Mouse (Mus musculus) MEL (cell line): ENCODE measurements at regions not wholly inside any gene's neighbourhood (a gene's known extent, or its start where the extent isn't known, plus 50 kb on each side); places are given as distances from the start of the nearest gene placed in this dataset.

Experiments used
- DNase-seq: peaks from one replicate; pipeline ENCODE4 v3.0.0; 2011; ENCODE audit warnings: low read depth, low spot score
- H3K27ac ChIP-seq: 2 replicates; pipeline ENCODE4 v1.5.1; 2012; ENCODE audit warnings: low read depth, mild to moderate bottlenecking, control low read depth, low read length, moderate library complexity; ENCODE audit not compliant: control insufficient read depth
- H3K27me3 ChIP-seq, 2 experiments: fragments of 150-350 bp in 1 of 2; sonication (generic) in 1 of 2; 2 replicates each; pipeline ENCODE4 v1.6.1; 2012; ENCODE audit warnings: low read length in 2 of 2, mild to moderate bottlenecking in 2 of 2, improper control_type of control experiment in 1 of 2, moderate library complexity in 1 of 2; ENCODE audit not compliant: insufficient read depth in 2 of 2, control insufficient read depth in 1 of 2
- H3K36me3 ChIP-seq, 2 experiments: 2 replicates each; pipeline ENCODE4 v1.6.1; 2012 to 2014; ENCODE audit warnings: low read length in 2 of 2, improper control_type of control experiment in 1 of 2, inconsistent platforms in 1 of 2, mild to moderate bottlenecking in 1 of 2; ENCODE audit not compliant: insufficient read depth in 2 of 2, control insufficient read depth in 1 of 2
- H3K4me1 ChIP-seq, 2 experiments: fragments of 150-350 bp in 1 of 2; sonication (generic) in 1 of 2; 2 replicates each; pipeline ENCODE4 v1.6.1; 2012; ENCODE audit warnings: low read length in 2 of 2, improper control_type of control experiment in 1 of 2, mild to moderate bottlenecking in 1 of 2; ENCODE audit not compliant: insufficient read depth in 2 of 2, control insufficient read depth in 1 of 2
- H3K4me3 ChIP-seq, 2 experiments: fragments of 150-350 bp in 1 of 2; sonication (generic) in 1 of 2; 2 replicates each; pipeline ENCODE4 v1.5.1; 2012; ENCODE audit warnings: low read depth in 2 of 2, low read length in 2 of 2, mild to moderate bottlenecking in 2 of 2, moderate library complexity in 2 of 2, control low read depth in 1 of 2, improper control_type of control experiment in 1 of 2; ENCODE audit not compliant: control insufficient read depth in 1 of 2, insufficient read depth in 1 of 2
- H3K79me2 ChIP-seq: 2 replicates; pipeline ENCODE4 v1.6.1; 2012; ENCODE audit warnings: mild to moderate bottlenecking, low read length, moderate library complexity; ENCODE audit not compliant: control insufficient read depth, poor library complexity, insufficient read depth
- H3K9ac ChIP-seq: 2 replicates; pipeline ENCODE4 v1.6.1; 2012; ENCODE audit warnings: low read depth, mild to moderate bottlenecking, control low read depth, low read length, moderate library complexity; ENCODE audit not compliant: control insufficient read depth, poor library complexity, severe bottlenecking
- H3K9me3 ChIP-seq: fragments of 150-350 bp; sonication (generic); replicated peaks from 2 replicates; pipeline ENCODE4 v1.6.1; 2012; ENCODE audit warnings: mild to moderate bottlenecking, low read length, improper control_type of control experiment, moderate library complexity; ENCODE audit not compliant: insufficient read depth
- CTCF ChIP-seq, 3 experiments: IDR thresholded peaks in 2 of 3; conservative IDR thresholded peaks in 1 of 3; 2 replicates each; pipeline ENCODE4 v1.5.1; 2011 to 2012; ENCODE audit warnings: low read length in 3 of 3, low read depth in 2 of 3, mild to moderate bottlenecking in 2 of 3, improper control_type of control experiment in 1 of 3, inconsistent platforms in 1 of 3, mixed read lengths in 1 of 3, moderate library complexity in 1 of 3; ENCODE audit not compliant: control insufficient read depth in 1 of 3, insufficient read depth in 1 of 3, poor library complexity in 1 of 3, severe bottlenecking in 1 of 3
- E2F4 ChIP-seq: IDR thresholded peaks from 2 replicates; pipeline ENCODE4 v1.6.1; 2011; ENCODE audit warnings: low read depth, low read length, improper control_type of control experiment, borderline replicate concordance
- EP300 ChIP-seq, 2 experiments: IDR thresholded peaks; 2 replicates each; pipeline ENCODE4 v1.6.1; 2011; ENCODE audit warnings: improper control_type of control experiment in 2 of 2, low read length in 2 of 2, low read depth in 1 of 2, mild to moderate bottlenecking in 1 of 2
- JUND ChIP-seq: IDR thresholded peaks from 2 replicates; pipeline ENCODE4 v1.6.1; 2011; ENCODE audit warnings: low read depth, mild to moderate bottlenecking, improper control_type of control experiment, low read length
- KAT2A ChIP-seq: conservative IDR thresholded peaks from 2 replicates; pipeline ENCODE4 v1.6.1; 2012; ENCODE audit warnings: low read depth, low read length, improper control_type of control experiment, inconsistent platforms
- MEF2A ChIP-seq: IDR thresholded peaks from 2 replicates; pipeline ENCODE4 v1.6.1; 2014; ENCODE audit warnings: low read depth, mild to moderate bottlenecking, inconsistent platforms, low read length, improper control_type of control experiment; ENCODE audit not compliant: poor library complexity, insufficient replicate concordance, severe bottlenecking; ENCODE audit errors: extremely low read depth
- MXI1 ChIP-seq: IDR thresholded peaks from 2 replicates; pipeline ENCODE4 v1.6.1; 2011; ENCODE audit warnings: mild to moderate bottlenecking, low read depth, low read length, improper control_type of control experiment
- MYC ChIP-seq: IDR thresholded peaks from 2 replicates; pipeline ENCODE4 v1.6.1; 2011; ENCODE audit warnings: low read depth, mild to moderate bottlenecking, low read length, improper control_type of control experiment, moderate library complexity
- POLR2AphosphoS2 ChIP-seq: IDR thresholded peaks from 2 replicates; pipeline ENCODE4 v1.6.1; 2011; ENCODE audit warnings: low read length, improper control_type of control experiment
- TBP ChIP-seq: IDR thresholded peaks from 2 replicates; pipeline ENCODE4 v1.8.0; 2011; ENCODE audit warnings: low read depth, low read length, improper control_type of control experiment
- USF1 ChIP-seq: IDR thresholded peaks from 2 replicates; pipeline ENCODE4 v1.6.1; 2014; ENCODE audit warnings: low read depth, mild to moderate bottlenecking, inconsistent platforms, low read length, improper control_type of control experiment, moderate library complexity
- ZMIZ1 ChIP-seq: IDR thresholded peaks from 2 replicates; pipeline ENCODE4 v1.6.1; 2012; ENCODE audit warnings: low read depth, mild to moderate bottlenecking, inconsistent platforms, low read length, improper control_type of control experiment, moderate library complexity
- ZNF384 ChIP-seq: IDR thresholded peaks from 2 replicates; pipeline ENCODE4 v1.6.1; 2012; ENCODE audit warnings: low read depth, mild to moderate bottlenecking, inconsistent platforms, low read length, improper control_type of control experiment

GRCm38 (mm10) chr3:149262332-149262970, 272.1 kb upstream of the Adgrl2 start:
- Histone ChIP-seq H3K27ac (no peak overlapping the region), H3K36me3 (peaks cover 0 to 4% of the 10 kb centered on the region in 2 experiments; a peak in 2 of 4 replicates), H3K27me3 (no peaks in the 10 kb centered on the region), H3K9ac (no peak overlapping the region), H3K4me1 (no peaks in the 10 kb centered on the region), H3K4me3 (no peak overlapping the region), H3K9me3 (no peaks in the 10 kb centered on the region), H3K79me2 (no peaks in the 10 kb centered on the region)
- TF ChIP-seq E2F4 (no peak), USF1 (no peak), ZMIZ1 (no peak), POLR2AphosphoS2 (no peak), MEF2A (no peak), KAT2A (no peak), CTCF (IDR thresholded peaks at IDR 0.05 in 2 of 3, conservative IDR thresholded peaks at IDR 0.05 in 1 of 3; ENCODE audit: control insufficient read depth in 1 of 3, insufficient read depth in 1 of 3, low read depth in 2 of 3, low read length in 3 of 3, poor library complexity in 1 of 3, severe bottlenecking in 1 of 3) (no peak), JUND (no peak), MYC (no peak), MXI1 (no peak)
- peak; percentile 25 for DNase-seq

GRCm38 (mm10) chr3:149261764-149262163, 271.4 kb upstream of the Adgrl2 start:
- peaks cover 0 to 4% of the 10 kb centered on the region in 2 experiments; a peak in 2 of 4 replicates for H3K36me3 ChIP-seq
- H3K9me3 ChIP-seq, result no peaks in the 10 kb centered on the region
- TF ChIP-seq ZNF384 (no peak), EP300 (IDR thresholded peaks at IDR 0.05; ENCODE audit: low read depth in 1 of 2, low read length in 2 of 2) (peak; percentile 29; a peak in 2 of 4 replicates)
- no peak overlapping the region for H3K27ac ChIP-seq
- DNase-seq, result peak; percentile 49
- no peak overlapping the region for H3K4me3 ChIP-seq
- no peaks in the 10 kb centered on the region for H3K79me2 ChIP-seq
- H3K4me1 ChIP-seq, result no peaks in the 10 kb centered on the region
- H3K9ac ChIP-seq, result no peak overlapping the region
- H3K27me3 ChIP-seq, result no peaks in the 10 kb centered on the region

DNA sequence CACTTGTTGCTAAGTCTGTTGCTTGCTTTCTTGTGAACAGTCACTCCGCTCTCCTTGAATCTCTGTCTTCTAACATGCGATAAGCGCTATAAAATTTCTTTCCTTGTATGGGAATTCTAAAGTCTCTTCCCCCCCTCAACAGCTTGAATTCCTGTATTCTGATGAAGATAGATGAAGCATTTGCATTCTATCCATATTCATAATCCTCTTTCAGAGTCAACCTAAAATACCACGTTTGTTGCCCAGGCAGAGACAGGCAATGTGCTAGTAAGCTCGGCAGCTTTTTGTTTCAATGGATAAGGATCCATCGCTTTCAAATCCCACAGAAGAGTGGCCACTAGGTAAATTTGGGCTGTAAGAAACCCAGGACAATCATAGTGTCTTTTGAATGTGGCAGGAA, 268.5 kb upstream of the Adgrl2 start:
- Histone ChIP-seq H3K36me3 (peaks cover 0 to 4% of the 10 kb centered on the region in 2 experiments; a peak in 2 of 4 replicates), H3K79me2 (no peaks in the 10 kb centered on the region), H3K27me3 (no peaks in the 10 kb centered on the region), H3K4me1 (no peaks in the 10 kb centered on the region), H3K9me3 (no peaks in the 10 kb centered on the region), H3K4me3 (no peak overlapping the region), H3K9ac (no peak overlapping the region), H3K27ac (no peak overlapping the region)
- no peak for DNase-seq
- TF ChIP-seq TBP, result no peak
